Mouse (Mus musculus): Measurements from ENCODE around the gene Faim2. TPM values are rescaled to one million over a fixed set of nuclear protein-coding genes. Genes with fewer than 3 reads are reported as not detected.
A peak's percentile ranks its signal among the peaks of the same experiment; 100 is the strongest.

Faim2 gene
- total RNA-seq, 2 experiments from 2014 or later: 0.11 TPM; not detected in 1

- intact Hi-C loops (cut with DNase I): loop anchor here (1.0 to 5.0 kb wide), 2 partner anchors 55 to 154 kb away; no protein-coding TSS in a partner anchor
Observed at GRCm38 (mm10) chr15:99471677-99472063, 56.3 kb downstream of the Faim2 start.

GRCm38 (mm10) chr15:99470971-99471676 lies 56.8 kb downstream of the Faim2 start:
- intact Hi-C loops (cut with DNase I): loop anchor here (1.0 to 5.0 kb wide), 3 partner anchors 32 to 154 kb away; no protein-coding TSS in a partner anchor
- DNase-seq (ENCODE audit: low spot score): peak; percentile 23

More at GRCm38 (mm10) chr15:99471677-99472063, 56.3 kb downstream of the Faim2 start:
- no peak for DNase-seq (ENCODE audit: low spot score)

GRCm38 (mm10) chr15:99470224-99470761 lies 57.7 kb downstream of the Faim2 start:
- peak; percentile 48 for DNase-seq (ENCODE audit: low spot score)
- intact Hi-C loops (cut with DNase I): loop anchor here (1.0 to 5.0 kb wide), 2 partner anchors 31 to 153 kb away; no protein-coding TSS in a partner anchor

GRCm38 (mm10) chr15:99469736-99470135 lies 58.2 kb downstream of the Faim2 start:
- DNase-seq (ENCODE audit: low spot score): no peak
- intact Hi-C loops (cut with DNase I): loop anchor here (1.0 to 5.0 kb wide), 2 partner anchors 30 to 152 kb away; no protein-coding TSS in a partner anchor

GRCm38 (mm10) chr15:99469067-99469466 lies 58.9 kb downstream of the Faim2 start:
- intact Hi-C loops (cut with DNase I): no loop called here
- DNase-seq (ENCODE audit: low spot score): peak; percentile 46

- no peak for DNase-seq (ENCODE audit: low spot score)
- intact Hi-C loops (cut with DNase I): no loop called here
Observed at GRCm38 (mm10) chr15:99463194-99463593, 64.8 kb downstream of the Faim2 start.

- peak; percentile 87 for DNase-seq (ENCODE audit: low spot score)
- intact Hi-C loops (cut with DNase I): no loop called here
Observed at GRCm38 (mm10) chr15:99457606-99458401, 70.2 kb downstream of the Faim2 start, which contains the start of gene Nckap5l. Nckap5l (minus strand) TSS chr15:99457748.

- intact Hi-C loops (cut with DNase I): no loop called here
- peak; percentile 64 for DNase-seq (ENCODE audit: low spot score)
Observed at GRCm38 (mm10) chr15:99456963-99457605, 70.9 kb downstream of the Faim2 start.

- DNase-seq (ENCODE audit: low spot score): no peak
- intact Hi-C loops (cut with DNase I): no loop called here
Observed at GRCm38 (mm10) chr15:99456338-99456962, 71.5 kb downstream of the Faim2 start.

- intact Hi-C loops (cut with DNase I): no loop called here
- DNase-seq (ENCODE audit: low spot score): no peak
Observed at GRCm38 (mm10) chr15:99455415-99455814, 72.5 kb downstream of the Faim2 start.

- intact Hi-C loops (cut with DNase I): no loop called here
- no peak for DNase-seq (ENCODE audit: low spot score)
Observed at GRCm38 (mm10) chr15:99454585-99455279, 73.2 kb downstream of the Faim2 start.

- intact Hi-C loops (cut with DNase I): no loop called here
- DNase-seq (ENCODE audit: low spot score): no peak
Observed at GRCm38 (mm10) chr15:99453153-99453900, 74.6 kb downstream of the Faim2 start.

- DNase-seq (ENCODE audit: low spot score): no peak
- intact Hi-C loops (cut with DNase I): no loop called here
Observed at GRCm38 (mm10) chr15:99449751-99450280, 78.1 kb downstream of the Faim2 start.

- no peak for DNase-seq (ENCODE audit: low spot score)
Observed at GRCm38 (mm10) chr15:99449131-99449750, 78.7 kb downstream of the Faim2 start.

More at GRCm38 (mm10) chr15:99449131-99449750, 78.7 kb downstream of the Faim2 start:
- intact Hi-C loops (cut with DNase I): no loop called here

All from heart, postnatal 25 days (tissue).